Mouse (Mus musculus) brain, embryonic 14.5 days (tissue): ENCODE data around the gene Sipa1. TPM values are rescaled to one million over a fixed set of nuclear protein-coding genes. Genes with fewer than 3 reads are reported as not detected.

Experiments used
- DNase-seq: peaks from one replicate; pipeline ENCODE4 v3.0.0-alpha.2; 2011; ENCODE audit warnings: low read depth
- CTCF ChIP-seq: fragments of 200-500 bp; IDR thresholded peaks from 2 replicates; pipeline ENCODE4 v1.5.1; 2012; ENCODE audit warnings: inconsistent platforms, mild to moderate bottlenecking, moderate library complexity, borderline replicate concordance; ENCODE audit not compliant: insufficient read depth, insufficient read length; ENCODE audit errors: extremely low read depth
- POLR2A ChIP-seq: fragments of 200-500 bp; IDR thresholded peaks from 2 replicates; pipeline ENCODE4 v1.6.1; 2012; ENCODE audit warnings: mild to moderate bottlenecking, inconsistent platforms, borderline replicate concordance; ENCODE audit not compliant: poor library complexity, insufficient read depth, insufficient read length, severe bottlenecking; ENCODE audit errors: extremely low read depth
- polyA plus RNA-seq: library from polyadenylated mRNA; depleted of rRNA; stranded (reverse); fragments of >200 nt; gene quantifications from 2 replicates; pipeline ENCODE4 v1.2.3, GENCODE M21; 2012

Gene Sipa1
- polyA plus RNA-seq, 1 experiment: 32.5 TPM

GRCm38 (mm10) chr19:5653969-5654719, 9.4 kb downstream of the Sipa1 start:
- no peak for TF ChIP-seq POLR2A
- TF ChIP-seq CTCF: no peak
- DNase-seq: peak; percentile 49

- no peak for TF ChIP-seq POLR2A
- no peak for TF ChIP-seq CTCF
- no peak for DNase-seq
These were observed 10.9 kb downstream of the Sipa1 start for GRCm38 (mm10) chr19:5652570-5652969.

- TF ChIP-seq CTCF (no peak), POLR2A (no peak)
- no peak for DNase-seq
These were observed 11.8 kb downstream of the Sipa1 start for GRCm38 (mm10) chr19:5651502-5652274.

- no peak for DNase-seq
- TF ChIP-seq CTCF: no peak
- no peak for TF ChIP-seq POLR2A
These were observed 14.2 kb downstream of the Sipa1 start for GRCm38 (mm10) chr19:5649298-5649741.

GRCm38 (mm10) chr19:5648401-5649297, 14.9 kb downstream of the Sipa1 start:
- DNase-seq: peak; percentile 95
- no peak; the same call in 1 of the 2 replicates for TF ChIP-seq POLR2A
- TF ChIP-seq CTCF: peak; percentile 10; the same call in 1 of the 2 replicates

GRCm38 (mm10) chr19:5647791-5648190, 15.7 kb downstream of the Sipa1 start:
- DNase-seq: no peak
- TF ChIP-seq POLR2A (no peak), CTCF (no peak)

- TF ChIP-seq CTCF (no peak), POLR2A (no peak)
- no peak for DNase-seq
These were observed 16.7 kb downstream of the Sipa1 start for GRCm38 (mm10) chr19:5646731-5647330.

- no peak for DNase-seq
- TF ChIP-seq POLR2A (no peak), CTCF (no peak)
These were observed 18.2 kb downstream of the Sipa1 start for GRCm38 (mm10) chr19:5645280-5645679.

- TF ChIP-seq CTCF (no peak), POLR2A (no peak)
- DNase-seq: no peak
These were observed 21.9 kb downstream of the Sipa1 start for GRCm38 (mm10) chr19:5641641-5642040.

GRCm38 (mm10) chr19:5641021-5641420, 22.5 kb downstream of the Sipa1 start:
- TF ChIP-seq POLR2A (no peak), CTCF (no peak)
- DNase-seq: no peak

GRCm38 (mm10) chr19:5640339-5640738, 23.2 kb downstream of the Sipa1 start:
- DNase-seq: no peak
- no peak for TF ChIP-seq POLR2A
- no peak for TF ChIP-seq CTCF

GRCm38 (mm10) chr19:5638416-5639005, 25.0 kb downstream of the Sipa1 start:
- no peak for DNase-seq

More at GRCm38 (mm10) chr19:5638416-5639005, 25.0 kb downstream of the Sipa1 start:
- TF ChIP-seq CTCF (no peak), POLR2A (no peak)
